Mouse (Mus musculus) thymus, postnatal 14 days (tissue): ENCODE measurements around the gene Sae1.
A peak's percentile ranks its signal among the peaks of the same experiment; 100 is the strongest.
"Not testable (repeated sequence)": the region's sequence is repeated elsewhere in the genome, so short reads cannot be mapped to it uniquely, and the experiment has no call there.

Source experiments
- DNase-seq: peaks from one replicate; pipeline ENCODE4 v3.0.0; 2021

The Sae1 gene

GRCm38 (mm10) chr7:16308555-16309317 is 78.9 kb downstream of the Sae1 start:
- peak; percentile 24 for DNase-seq

GRCm38 (mm10) chr7:16308093-16308492 is 79.5 kb downstream of the Sae1 start, which contains the start of gene Bbc3:
TSS of gene Bbc3 (plus strand) at chr7:16308393.
- DNase-seq = not testable (repeated sequence)

- not testable (repeated sequence) for DNase-seq
Measured at GRCm38 (mm10) chr7:16307141-16307540, 80.5 kb downstream of the Sae1 start.

GRCm38 (mm10) chr7:16299419-16300035 is 88.1 kb downstream of the Sae1 start:
- peak; percentile 70 for DNase-seq

- DNase-seq = no peak
Measured at GRCm38 (mm10) chr7:16298927-16299326, 88.7 kb downstream of the Sae1 start.

- DNase-seq = no peak
Measured at GRCm38 (mm10) chr7:16297616-16298015, 90.0 kb downstream of the Sae1 start.

- DNase-seq = peak; percentile 93
Measured at GRCm38 (mm10) chr7:16296766-16297390, 90.7 kb downstream of the Sae1 start.

- DNase-seq = peak; percentile 4
Measured at GRCm38 (mm10) chr7:16296146-16296545, 91.5 kb downstream of the Sae1 start.

GRCm38 (mm10) chr7:16295321-16295900 is 92.2 kb downstream of the Sae1 start:
- DNase-seq = peak; percentile 87

- peak; percentile 96 for DNase-seq
Measured at GRCm38 (mm10) chr7:16294837-16295236, 92.8 kb downstream of the Sae1 start.

- peak; percentile 63 for DNase-seq
Measured at GRCm38 (mm10) chr7:16294346-16294745, 93.3 kb downstream of the Sae1 start.

- no peak for DNase-seq
Measured at GRCm38 (mm10) chr7:16287791-16288190, 99.8 kb downstream of the Sae1 start.

- DNase-seq = no peak
Measured at GRCm38 (mm10) chr7:16287016-16287415, 100.6 kb downstream of the Sae1 start.

- DNase-seq = peak; percentile 99
Measured at GRCm38 (mm10) chr7:16286026-16286961, 101.3 kb downstream of the Sae1 start, which contains the start of gene Ccdc9. TSS of gene Ccdc9 (minus strand) at chr7:16286795.

- peak; percentile 72 for DNase-seq
Measured at GRCm38 (mm10) chr7:16285450-16286025, 102.1 kb downstream of the Sae1 start.

- no peak for DNase-seq
Measured at GRCm38 (mm10) chr7:16284904-16285303, 102.7 kb downstream of the Sae1 start.

- no peak for DNase-seq
Measured at GRCm38 (mm10) chr7:16284001-16284400, 103.6 kb downstream of the Sae1 start.

GRCm38 (mm10) chr7:16282334-16282733 is 105.3 kb downstream of the Sae1 start:
- no peak for DNase-seq

- DNase-seq = no peak
Measured at GRCm38 (mm10) chr7:16280721-16281120, 106.9 kb downstream of the Sae1 start.

GRCm38 (mm10) chr7:16274922-16275890 is 112.4 kb downstream of the Sae1 start:
- DNase-seq = no peak

GRCm38 (mm10) chr7:16273766-16274140 is 113.9 kb downstream of the Sae1 start:
- DNase-seq = peak; percentile 88
